Mouse (Mus musculus): ENCODE results near the gene Ppp4r1.

- TF ChIP-seq CTCF (IDR thresholded peaks at IDR 0.05; ENCODE audit: insufficient read depth, low read depth, low read length) (no peak), POLR2A (IDR thresholded peaks at IDR 0.05; ENCODE audit: insufficient read depth, low read depth, low read length) (no peak)
Measured at GRCm38 (mm10) chr17:65853326-65853725, 71.0 kb downstream of the Ppp4r1 start.
